ENCODE assay signal across 25 mouse cellular contexts in genomic region chr3:130965275-130965674, GRCm38 (mm10).
A peak's percentile ranks its signal among the peaks of the same experiment; 100 is the strongest.
DNase-seq lines count a peak whose midpoint lies in the region; ATAC-seq and TF ChIP-seq lines count a peak whose summit lies in the region.
"Had no signal": no experiment of that assay in that cellular context is flagged by ENCODE, and none has a peak within 500 bp of the region (broad histone marks: within the 10 kb centered on the region; RNA-seq: fewer than 3 reads in every experiment).

No protein-coding gene starts in this region.

- peaks cover 45% of the 10 kb centered on the region for H3K4me1 ChIP-seq in forebrain, embryonic 10.5 days
- peaks cover 33% of the 10 kb centered on the region for H3K4me1 ChIP-seq in forebrain, embryonic 13.5 days
- H3K4me1 ChIP-seq in midbrain, embryonic 10.5 days, result peaks cover 48% of the 10 kb centered on the region
- peaks cover 45% of the 10 kb centered on the region for H3K4me1 ChIP-seq in midbrain, embryonic 15.5 days
- peaks cover 50% of the 10 kb centered on the region for H3K4me1 ChIP-seq in midbrain, embryonic 13.5 days (replicated peaks)
- H3K4me1 ChIP-seq in midbrain, embryonic 11.5 days (ENCODE audit: control insufficient read depth, insufficient read depth, low read length), result peaks cover 29% of the 10 kb centered on the region

- no peaks in the 10 kb centered on the region for H3K9me3 ChIP-seq in forebrain, embryonic 10.5 days
- no peaks in the 10 kb centered on the region for H3K9me3 ChIP-seq in forebrain, embryonic 13.5 days (replicated peaks)
- H3K9me3 ChIP-seq in midbrain, embryonic 10.5 days (replicated peaks), result no peaks in the 10 kb centered on the region
- H3K9me3 ChIP-seq in midbrain, embryonic 15.5 days, result no peaks in the 10 kb centered on the region
- H3K9me3 ChIP-seq in midbrain, embryonic 13.5 days, result no peaks in the 10 kb centered on the region
- H3K9me3 ChIP-seq in midbrain, embryonic 11.5 days (ENCODE audit: control insufficient read depth, low read length), result no peaks in the 10 kb centered on the region
- H3K9me3 ChIP-seq: embryonic facial prominence, embryonic 10.5 days; embryonic facial prominence, embryonic 12.5 days; forebrain, embryonic 12.5 days; forebrain, embryonic 15.5 days had no signal

- H3K4me3 ChIP-seq in forebrain, embryonic 10.5 days, result no peak overlapping the region
- no peak overlapping the region for H3K4me3 ChIP-seq in forebrain, embryonic 13.5 days
- H3K4me3 ChIP-seq in midbrain, embryonic 10.5 days, result no peak overlapping the region
- H3K4me3 ChIP-seq in midbrain, embryonic 15.5 days, result no peak overlapping the region
- H3K4me3 ChIP-seq in midbrain, embryonic 13.5 days (replicated peaks), result no peak overlapping the region
- H3K4me3 ChIP-seq in midbrain, embryonic 11.5 days (ENCODE audit: low read depth, low read length), result no peak overlapping the region
- H3K4me3 ChIP-seq in myocyte, result no peak overlapping the region
- H3K4me3 ChIP-seq: embryonic facial prominence, embryonic 10.5 days; embryonic facial prominence, embryonic 12.5 days; forebrain, embryonic 12.5 days; forebrain, embryonic 15.5 days had no signal

- TF ChIP-seq POLR2A in myocyte (IDR thresholded peaks at IDR 0.05; ENCODE audit: insufficient read length, low read depth), result no peak

- H3K27me3 ChIP-seq in forebrain, embryonic 10.5 days (ENCODE audit: poor library complexity, severe bottlenecking), result peaks cover 6% of the 10 kb centered on the region
- no peaks in the 10 kb centered on the region for H3K27me3 ChIP-seq in forebrain, embryonic 13.5 days
- peaks cover 16% of the 10 kb centered on the region; the same call in 1 of the 2 replicates for H3K27me3 ChIP-seq in midbrain, embryonic 10.5 days (ENCODE audit: low read depth, poor library complexity, severe bottlenecking)
- no peaks in the 10 kb centered on the region for H3K27me3 ChIP-seq in midbrain, embryonic 15.5 days (replicated peaks)
- no peaks in the 10 kb centered on the region for H3K27me3 ChIP-seq in midbrain, embryonic 13.5 days
- no peaks in the 10 kb centered on the region for H3K27me3 ChIP-seq in midbrain, embryonic 11.5 days (ENCODE audit: control insufficient read depth, insufficient read depth, low read length)
- H3K27me3 ChIP-seq in myocyte (ENCODE audit: control insufficient read depth, insufficient read depth, insufficient read length), result no peaks in the 10 kb centered on the region
- H3K27me3 ChIP-seq: CH12.LX; forebrain, embryonic 15.5 days; Patski had no signal

- H3K27ac ChIP-seq in forebrain, embryonic 10.5 days, result 0 out of 2 replicates have a peak overlapping the region, but pooled peaks have one; percentile 85
- no peak overlapping the region for H3K27ac ChIP-seq in forebrain, embryonic 13.5 days
- H3K27ac ChIP-seq in midbrain, embryonic 10.5 days (replicated peaks), result peak overlapping the region; percentile 80; the same call in 1 of the 2 replicates
- H3K27ac ChIP-seq in midbrain, embryonic 15.5 days, result no peak overlapping the region; the same call in 1 of the 2 replicates
- H3K27ac ChIP-seq in midbrain, embryonic 13.5 days, result peak overlapping the region; percentile 60; the same call in 1 of the 2 replicates
- no peak overlapping the region for H3K27ac ChIP-seq in midbrain, embryonic 11.5 days (ENCODE audit: low read depth, low read length)
- H3K27ac ChIP-seq: embryonic facial prominence, embryonic 10.5 days; embryonic facial prominence, embryonic 12.5 days; forebrain, embryonic 15.5 days had no signal

- no peaks in the 10 kb centered on the region for H3K36me3 ChIP-seq in forebrain, embryonic 10.5 days (replicated peaks)
- H3K36me3 ChIP-seq in forebrain, embryonic 13.5 days (ENCODE audit: poor library complexity, severe bottlenecking), result no peaks in the 10 kb centered on the region
- H3K36me3 ChIP-seq in midbrain, embryonic 10.5 days, result no peaks in the 10 kb centered on the region
- H3K36me3 ChIP-seq in midbrain, embryonic 15.5 days (replicated peaks), result no peaks in the 10 kb centered on the region
- no peaks in the 10 kb centered on the region for H3K36me3 ChIP-seq in midbrain, embryonic 13.5 days
- H3K36me3 ChIP-seq in midbrain, embryonic 11.5 days (ENCODE audit: control insufficient read depth, insufficient read depth, low read length), result no peaks in the 10 kb centered on the region
- no peaks in the 10 kb centered on the region for H3K36me3 ChIP-seq in myocyte (ENCODE audit: control insufficient read depth, insufficient read depth)
- H3K36me3 ChIP-seq: embryonic facial prominence, embryonic 10.5 days; embryonic facial prominence, embryonic 12.5 days; forebrain, embryonic 12.5 days; forebrain, embryonic 15.5 days; G1E had no signal

- 85% methylated on average over 3 of the region's 3 CpGs for WGBS in forebrain, embryonic 10.5 days
- WGBS in forebrain, embryonic 13.5 days, result 90% methylated on average over 3 of the region's 3 CpGs
- WGBS in midbrain, embryonic 10.5 days, result 89% methylated on average over 3 of the region's 3 CpGs
- 93% methylated on average over 3 of the region's 3 CpGs for WGBS in midbrain, embryonic 15.5 days
- 96% methylated on average over 3 of the region's 3 CpGs for WGBS in midbrain, embryonic 13.5 days
- 90% methylated on average over 3 of the region's 3 CpGs for WGBS in midbrain, embryonic 11.5 days

- no peaks in the 10 kb centered on the region for H3K79me2 ChIP-seq in myocyte (ENCODE audit: control insufficient read depth, insufficient read depth)

- no peak overlapping the region for H3ac ChIP-seq in myocyte (ENCODE audit: control insufficient read depth, insufficient read length)

- no peak overlapping the region for H3K9ac ChIP-seq in forebrain, embryonic 13.5 days
- no peak overlapping the region for H3K9ac ChIP-seq in midbrain, embryonic 15.5 days
- H3K9ac ChIP-seq in midbrain, embryonic 13.5 days (replicated peaks), result no peak overlapping the region
- H3K9ac ChIP-seq in midbrain, embryonic 11.5 days (ENCODE audit: low read length), result no peak overlapping the region
- H3K9ac ChIP-seq: embryonic facial prominence, embryonic 12.5 days; forebrain, embryonic 12.5 days; forebrain, embryonic 15.5 days had no signal

- no peak for ATAC-seq in forebrain, embryonic 13.5 days
- no peak for ATAC-seq in midbrain, embryonic 15.5 days (replicated peaks)
- no peak for ATAC-seq in midbrain, embryonic 13.5 days
- no peak for ATAC-seq in midbrain, embryonic 11.5 days (ENCODE audit: low FRiP score)
- ATAC-seq: activated CD4-positive, CD25-positive, alpha-beta regulatory T cell, adult 4 months; CD4-positive, CD25-positive, alpha-beta regulatory T cell, adult 4 months; forebrain, embryonic 15.5 days; Patski had no signal

- DNase-seq in forebrain, embryonic 10.5 days (ENCODE audit: extremely low spot score, low spot score), result no peak
- no peak for DNase-seq in midbrain, embryonic 10.5 days (ENCODE audit: low spot score)
- DNase-seq in midbrain, embryonic 11.5 days (ENCODE audit: low spot score, missing footprints), result no peak
- DNase-seq: adrenal gland, adult 8-10 months; adrenal gland, postnatal 14 days; adrenal gland, postnatal 36 days; B cell, adult 2 months; cerebellum, adult 11-12 months; cerebellum, adult 2 months; cerebellum, adult 9-10 months; cerebellum, postnatal 10 days; cerebellum, postnatal 25 days had no signal

- H3K4me2 ChIP-seq in forebrain, embryonic 13.5 days, result no peak overlapping the region
- no peak overlapping the region for H3K4me2 ChIP-seq in midbrain, embryonic 15.5 days
- H3K4me2 ChIP-seq in midbrain, embryonic 13.5 days (replicated peaks), result no peak overlapping the region
- H3K4me2 ChIP-seq in midbrain, embryonic 11.5 days, result no peak overlapping the region
- H3K4me2 ChIP-seq in myocyte (ENCODE audit: low read depth), result no peak overlapping the region
- H3K4me2 ChIP-seq: embryonic facial prominence, embryonic 12.5 days; forebrain, embryonic 12.5 days; forebrain, embryonic 15.5 days had no signal

TF ChIP-seq in myocyte, 11 proteins besides CTCF, POLR2A, EP300 and RAD21:
- TF ChIP-seq E2F4 (IDR thresholded peaks at IDR 0.05; ENCODE audit: insufficient read depth) (no peak), SRF (IDR thresholded peaks at IDR 0.05; ENCODE audit: control insufficient read depth, insufficient read length, low read depth) (no peak), MYOG (IDR thresholded peaks at IDR 0.05; ENCODE audit: control insufficient read depth in 1 of 3, insufficient read depth in 1 of 3, insufficient read length in 2 of 3, low read depth in 2 of 3) (peak in 2 of 3 experiments; percentile 5 to 75), TCF3 (IDR thresholded peaks at IDR 0.05; ENCODE audit: insufficient read length, low read depth) (peak; percentile 47), REST (IDR thresholded peaks at IDR 0.05; ENCODE audit: insufficient read depth, insufficient read length) (no peak), TCF12 (IDR thresholded peaks at IDR 0.05; ENCODE audit: insufficient read depth, poor library complexity, severe bottlenecking) (peak; percentile 46), POLR2AphosphoS2 (IDR thresholded peaks at IDR 0.05; ENCODE audit: insufficient read length, low read depth) (no peak), MYOD1 (IDR thresholded peaks at IDR 0.05; ENCODE audit: control insufficient read depth in 1 of 3, insufficient read length in 2 of 3, low read depth in 2 of 3) (peak in 2 of 3 experiments; percentile 73 to 78)

Comparison
In these comparisons a context has a peak if more than half of its experiments do, and no peak if none do; other contexts are left out.
1. H3K27ac ChIP-seq: peak in forebrain, embryonic 10.5 days (single experiment), midbrain, embryonic 10.5 days (single experiment) and midbrain, embryonic 13.5 days (single experiment); none in forebrain, embryonic 13.5 days (single experiment), midbrain, embryonic 15.5 days (single experiment) and midbrain, embryonic 11.5 days (single experiment).